Mouse (Mus musculus) Muller cell, postnatal 12 days (primary cell): ENCODE measurements around the gene Slc26a6.

Source experiments
- DNase-seq: peaks from one replicate; pipeline ENCODE4 v3.0.0-alpha.2; 2015; ENCODE audit errors: inconsistent ontology term

Slc26a6 gene

GRCm38 (mm10) chr9:108852976-108853375 lies at the start of gene Slc26a6:
Gene Slc26a6 (plus strand): TSS chr9:108853283.
- no peak for DNase-seq

GRCm38 (mm10) chr9:108805768-108806167 lies 47.3 kb upstream of the Slc26a6 start:
- no peak for DNase-seq

- no peak for DNase-seq
Measured at GRCm38 (mm10) chr9:108806379-108806778, 46.7 kb upstream of the Slc26a6 start.

- DNase-seq = no peak
Measured at GRCm38 (mm10) chr9:108806831-108807230, 46.3 kb upstream of the Slc26a6 start.

GRCm38 (mm10) chr9:108807674-108808073 lies 45.4 kb upstream of the Slc26a6 start:
- no peak for DNase-seq

- DNase-seq = peak; percentile 94
Measured at GRCm38 (mm10) chr9:108808163-108808665, 44.9 kb upstream of the Slc26a6 start, which contains the start of gene Nckipsd. Gene Nckipsd (plus strand): TSS chr9:108808368.

- DNase-seq = no peak
Measured at GRCm38 (mm10) chr9:108809188-108809587, 43.9 kb upstream of the Slc26a6 start.

GRCm38 (mm10) chr9:108809723-108810122 lies 43.4 kb upstream of the Slc26a6 start:
- DNase-seq = no peak

GRCm38 (mm10) chr9:108810516-108810915 lies 42.6 kb upstream of the Slc26a6 start:
- no peak for DNase-seq

- DNase-seq = no peak
Measured at GRCm38 (mm10) chr9:108815557-108815956, 37.5 kb upstream of the Slc26a6 start.

- DNase-seq = peak; percentile 26
Measured at GRCm38 (mm10) chr9:108819495-108819894, 33.6 kb upstream of the Slc26a6 start.

- DNase-seq = no peak
Measured at GRCm38 (mm10) chr9:108820077-108820476, 33.0 kb upstream of the Slc26a6 start.

GRCm38 (mm10) chr9:108824144-108824685 lies 28.9 kb upstream of the Slc26a6 start:
- no peak for DNase-seq

- DNase-seq = peak; percentile 20
Measured at GRCm38 (mm10) chr9:108824755-108825413, 28.2 kb upstream of the Slc26a6 start.

GRCm38 (mm10) chr9:108825820-108826699 lies 27.0 kb upstream of the Slc26a6 start, which contains the start of gene Celsr3:
Gene Celsr3 (plus strand): TSS chr9:108826320.
- peak; percentile 88 for DNase-seq

GRCm38 (mm10) chr9:108826700-108827340 lies 26.3 kb upstream of the Slc26a6 start:
- peak; percentile 80 for DNase-seq

GRCm38 (mm10) chr9:108827454-108827853 lies 25.6 kb upstream of the Slc26a6 start:
- no peak for DNase-seq

- DNase-seq = no peak
Measured at GRCm38 (mm10) chr9:108827906-108828305, 25.2 kb upstream of the Slc26a6 start.

GRCm38 (mm10) chr9:108831637-108832036 lies 21.4 kb upstream of the Slc26a6 start:
- DNase-seq = no peak

GRCm38 (mm10) chr9:108832390-108833108 lies 20.5 kb upstream of the Slc26a6 start:
- peak; percentile 97 for DNase-seq

- DNase-seq = peak; percentile 25
Measured at GRCm38 (mm10) chr9:108842989-108843388, 10.1 kb upstream of the Slc26a6 start.
